Mouse (Mus musculus): Measurements from ENCODE around the gene Galnt16. TPM values are rescaled to one million over a fixed set of nuclear protein-coding genes. Genes with fewer than 3 reads are reported as not detected.

Galnt16 gene
- polyA plus RNA-seq (2016; fragmentation: Nextera tagmentation; extraction: Ambion mirVana), result 29.4 and 31.6 TPM in 2 replicates

DNA sequence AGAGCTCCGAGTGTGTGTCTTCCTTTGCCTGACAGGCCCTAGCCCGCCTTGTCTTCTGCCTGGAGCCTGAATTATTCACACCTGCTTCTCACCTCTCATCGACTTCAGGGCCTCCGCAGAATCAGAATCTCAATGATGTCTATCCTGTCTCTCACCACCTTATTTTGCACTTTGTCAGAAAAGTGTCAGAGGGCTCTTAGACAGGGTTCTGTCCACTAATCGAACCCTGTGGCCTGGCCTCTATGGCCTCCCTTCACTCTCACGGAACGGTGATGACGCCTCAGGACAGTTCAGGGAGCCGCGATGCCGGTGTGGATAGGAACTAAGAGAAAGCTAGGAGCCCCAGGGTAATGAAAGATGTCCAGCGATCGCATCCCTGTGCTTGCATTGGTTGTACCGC is at the start of gene Galnt16:
Galnt16 (plus strand) TSS at position 301 of the 400 bp plus-strand sequence.
- Histone ChIP-seq H3K4me1 (peaks cover 30% of the 10 kb centered on the region), H3K9me3 (no peaks in the 10 kb centered on the region), H3K27me3 (peaks cover 44% of the 10 kb centered on the region), H3K36me3 (replicated peaks) (no peaks in the 10 kb centered on the region), H3K4me3 (replicated peaks) (peak within 1 kb of the TSS; percentile 69), H3K4me2 (peak within 1 kb of the TSS; percentile 87), H3K27ac (peak within 1 kb of the TSS; percentile 85), H3K9ac (peak within 1 kb of the TSS; percentile 80)
- 5% methylated on average over 14 of the region's 14 CpGs for WGBS
- no peak for ATAC-seq (ENCODE audit: low FRiP score)

DNA sequence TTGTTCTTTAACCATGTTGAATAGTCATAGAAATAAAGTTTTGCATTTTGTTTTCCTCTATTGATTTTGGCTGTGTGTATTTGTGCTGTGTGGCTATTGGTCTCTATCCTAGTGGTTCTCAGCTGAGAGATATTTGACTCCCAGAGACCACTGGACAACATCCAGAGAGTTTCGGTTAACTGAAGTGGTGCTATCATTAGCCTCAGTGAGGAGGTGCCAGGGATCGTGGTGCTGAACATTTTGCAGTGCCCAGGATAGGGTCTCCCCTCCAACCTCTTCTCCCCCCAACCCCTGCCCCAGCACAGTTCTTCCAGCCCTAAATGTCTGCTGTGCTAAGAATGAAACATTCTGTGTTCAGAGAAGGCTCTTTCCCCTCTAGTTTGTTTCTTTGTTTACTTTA is 47.9 kb upstream of the Galnt16 start:
- 92% methylated on average over 2 of the region's 2 CpGs for WGBS
- Histone ChIP-seq H3K36me3 (replicated peaks) (no peaks in the 10 kb centered on the region), H3K9ac (no peak overlapping the region), H3K27ac (no peak overlapping the region), H3K4me3 (replicated peaks) (no peak overlapping the region), H3K4me2 (no peak overlapping the region), H3K27me3 (no peaks in the 10 kb centered on the region), H3K9me3 (no peaks in the 10 kb centered on the region), H3K4me1 (no peaks in the 10 kb centered on the region)
- no peak for ATAC-seq (ENCODE audit: low FRiP score)

GRCm38 (mm10) chr12:80471926-80472325 is 46.2 kb upstream of the Galnt16 start:
- H3K4me1 ChIP-seq, result no peaks in the 10 kb centered on the region
- ATAC-seq (ENCODE audit: low FRiP score), result no peak
- 93% methylated on average over 4 of the region's 4 CpGs for WGBS
- H3K9me3 ChIP-seq, result no peaks in the 10 kb centered on the region
- H3K27me3 ChIP-seq, result no peaks in the 10 kb centered on the region
- no peak overlapping the region for H3K4me3 ChIP-seq (replicated peaks)
- no peaks in the 10 kb centered on the region; the same call in 1 of the 2 replicates for H3K36me3 ChIP-seq (replicated peaks)
- H3K27ac ChIP-seq, result no peak overlapping the region
- H3K9ac ChIP-seq, result no peak overlapping the region
- H3K4me2 ChIP-seq, result no peak overlapping the region

GRCm38 (mm10) chr12:80473731-80474130 is 44.3 kb upstream of the Galnt16 start:
- Histone ChIP-seq H3K9ac (no peak overlapping the region), H3K4me2 (no peak overlapping the region), H3K9me3 (no peaks in the 10 kb centered on the region), H3K36me3 (replicated peaks) (peaks cover under 1% of the 10 kb centered on the region; the same call in 1 of the 2 replicates), H3K27me3 (no peaks in the 10 kb centered on the region), H3K4me1 (no peaks in the 10 kb centered on the region), H3K4me3 (replicated peaks) (no peak overlapping the region), H3K27ac (no peak overlapping the region)
- ATAC-seq (ENCODE audit: low FRiP score), result no peak
- 87% methylated on average over 3 of the region's 3 CpGs for WGBS

DNA sequence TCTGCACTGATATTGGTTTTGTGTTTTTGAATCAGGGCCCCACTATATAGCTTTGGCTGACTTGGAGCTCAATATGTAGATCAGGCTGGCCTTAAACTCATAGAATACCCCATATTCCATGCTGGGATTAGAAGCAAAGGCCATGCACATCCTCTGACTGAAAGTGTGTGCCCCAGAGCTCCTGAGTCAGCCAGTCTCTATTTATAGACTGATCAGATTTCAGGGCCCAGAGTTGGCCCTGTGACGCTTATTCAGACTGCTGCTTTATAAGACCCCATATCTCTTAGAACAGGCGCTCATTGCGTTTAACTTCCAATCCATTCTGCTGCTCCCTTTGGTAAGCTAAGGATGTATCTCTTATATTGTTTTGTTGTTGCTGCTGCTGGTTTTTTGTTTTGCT is 38.1 kb upstream of the Galnt16 start:
- Histone ChIP-seq H3K27me3 (no peaks in the 10 kb centered on the region), H3K9me3 (no peaks in the 10 kb centered on the region), H3K9ac (no peak overlapping the region), H3K4me1 (no peaks in the 10 kb centered on the region), H3K4me3 (replicated peaks) (no peak overlapping the region), H3K27ac (no peak overlapping the region), H3K36me3 (replicated peaks) (peaks cover 41% of the 10 kb centered on the region), H3K4me2 (no peak overlapping the region)
- 91% methylated on average over 3 of the region's 3 CpGs for WGBS
- ATAC-seq (ENCODE audit: low FRiP score), result no peak

- Histone ChIP-seq H3K27ac (no peak overlapping the region), H3K4me2 (no peak overlapping the region), H3K9me3 (no peaks in the 10 kb centered on the region), H3K27me3 (no peaks in the 10 kb centered on the region), H3K9ac (no peak overlapping the region), H3K36me3 (replicated peaks) (peaks cover 58% of the 10 kb centered on the region), H3K4me3 (replicated peaks) (no peak overlapping the region), H3K4me1 (no peaks in the 10 kb centered on the region)
- WGBS, result 62% methylated on average over 3 of the region's 3 CpGs
- ATAC-seq (ENCODE audit: low FRiP score), result no peak
These were observed 34.7 kb upstream of the Galnt16 start for GRCm38 (mm10) chr12:80483397-80483796.

- Histone ChIP-seq H3K4me1 (no peaks in the 10 kb centered on the region), H3K36me3 (replicated peaks) (peaks cover 49% of the 10 kb centered on the region), H3K27ac (no peak overlapping the region), H3K9me3 (no peaks in the 10 kb centered on the region), H3K27me3 (no peaks in the 10 kb centered on the region), H3K4me3 (replicated peaks) (no peak overlapping the region), H3K9ac (no peak overlapping the region), H3K4me2 (no peak overlapping the region)
- WGBS, result 94% methylated on average over 5 of the region's 5 CpGs
- no peak for ATAC-seq (ENCODE audit: low FRiP score)
These were observed 24.8 kb upstream of the Galnt16 start for GRCm38 (mm10) chr12:80493311-80493710.

DNA sequence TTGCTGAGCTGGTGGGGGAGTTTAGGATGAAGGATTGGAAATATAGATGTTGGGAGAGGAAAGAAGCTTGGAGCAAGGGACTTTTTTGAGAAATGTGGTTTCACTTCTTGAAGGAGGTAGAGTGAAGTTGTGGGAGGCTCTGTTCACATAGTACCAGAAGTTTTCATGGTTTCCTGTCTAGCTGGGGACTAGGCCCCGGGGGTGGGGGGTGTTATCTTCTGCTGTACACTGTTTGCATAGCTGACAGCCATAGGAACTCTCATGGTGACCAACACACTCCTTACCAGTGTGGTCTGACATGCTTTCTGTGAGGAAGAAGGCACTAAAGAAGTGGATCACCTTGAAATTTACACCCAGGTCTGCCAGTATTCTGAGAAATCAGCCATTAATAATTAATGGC is 22.4 kb upstream of the Galnt16 start:
- H3K9ac ChIP-seq, result no peak overlapping the region
- H3K4me3 ChIP-seq (replicated peaks), result no peak overlapping the region
- ATAC-seq (ENCODE audit: low FRiP score), result no peak
- H3K4me2 ChIP-seq, result no peak overlapping the region
- WGBS, result 84% methylated on average over 1 of the region's 1 CpGs
- H3K36me3 ChIP-seq (replicated peaks), result peaks cover 30% of the 10 kb centered on the region
- H3K27ac ChIP-seq, result no peak overlapping the region
- no peaks in the 10 kb centered on the region for H3K27me3 ChIP-seq
- no peaks in the 10 kb centered on the region for H3K4me1 ChIP-seq
- H3K9me3 ChIP-seq, result no peaks in the 10 kb centered on the region

- Histone ChIP-seq H3K4me1 (no peaks in the 10 kb centered on the region), H3K9ac (no peak overlapping the region), H3K36me3 (replicated peaks) (peaks cover 7% of the 10 kb centered on the region), H3K4me3 (replicated peaks) (no peak overlapping the region), H3K27me3 (no peaks in the 10 kb centered on the region), H3K27ac (no peak overlapping the region), H3K4me2 (no peak overlapping the region), H3K9me3 (no peaks in the 10 kb centered on the region)
- 62% methylated on average over 4 of the region's 4 CpGs for WGBS
- ATAC-seq (ENCODE audit: low FRiP score), result no peak
These were observed 19.7 kb upstream of the Galnt16 start for GRCm38 (mm10) chr12:80498356-80498755.

- no peak for ATAC-seq (ENCODE audit: low FRiP score)
- Histone ChIP-seq H3K27me3 (no peaks in the 10 kb centered on the region), H3K4me1 (no peaks in the 10 kb centered on the region), H3K36me3 (replicated peaks) (peaks cover 3% of the 10 kb centered on the region), H3K9ac (no peak overlapping the region), H3K4me3 (replicated peaks) (no peak overlapping the region), H3K27ac (no peak overlapping the region), H3K4me2 (no peak overlapping the region), H3K9me3 (no peaks in the 10 kb centered on the region)
- 46% methylated on average over 1 of the region's 1 CpGs for WGBS
These were observed 17.6 kb upstream of the Galnt16 start for GRCm38 (mm10) chr12:80500506-80500905.

GRCm38 (mm10) chr12:80504718-80505117 is 13.4 kb upstream of the Galnt16 start:
- Histone ChIP-seq H3K27ac (no peak overlapping the region), H3K9ac (no peak overlapping the region), H3K27me3 (no peaks in the 10 kb centered on the region), H3K4me1 (peaks cover 8% of the 10 kb centered on the region; the same call in 1 of the 2 replicates), H3K4me2 (no peak overlapping the region), H3K9me3 (no peaks in the 10 kb centered on the region), H3K36me3 (replicated peaks) (no peaks in the 10 kb centered on the region), H3K4me3 (replicated peaks) (no peak overlapping the region)
- no peak for ATAC-seq (ENCODE audit: low FRiP score)
- 84% methylated on average over 5 of the region's 5 CpGs for WGBS

GRCm38 (mm10) chr12:80507041-80507745 is 10.9 kb upstream of the Galnt16 start:
- Histone ChIP-seq H3K27ac (no peak overlapping the region), H3K4me2 (no peak overlapping the region), H3K27me3 (no peaks in the 10 kb centered on the region), H3K36me3 (replicated peaks) (no peaks in the 10 kb centered on the region), H3K9me3 (no peaks in the 10 kb centered on the region), H3K4me3 (replicated peaks) (no peak overlapping the region), H3K4me1 (peaks cover 8% of the 10 kb centered on the region; the same call in 1 of the 2 replicates), H3K9ac (no peak overlapping the region)
- WGBS, result 67% methylated on average over 14 of the region's 14 CpGs
- ATAC-seq (ENCODE audit: low FRiP score), result no peak

- no peaks in the 10 kb centered on the region for H3K9me3 ChIP-seq
- H3K4me1 ChIP-seq, result peaks cover 31% of the 10 kb centered on the region
- H3K4me2 ChIP-seq, result peak overlapping the region; percentile 87
- H3K4me3 ChIP-seq (replicated peaks), result peak overlapping the region; percentile 69
- peaks cover 44% of the 10 kb centered on the region for H3K27me3 ChIP-seq
- under 1% methylated on average over 25 of the region's 25 CpGs for WGBS
- H3K9ac ChIP-seq, result peak overlapping the region; percentile 80
- no peaks in the 10 kb centered on the region for H3K36me3 ChIP-seq (replicated peaks)
- H3K27ac ChIP-seq, result peak overlapping the region; percentile 85
- peak; percentile 59; the same call in 1 of the 2 replicates for ATAC-seq (ENCODE audit: low FRiP score)
These were observed 298 bp downstream of the Galnt16 start for GRCm38 (mm10) chr12:80518393-80518756.

All from forebrain, embryonic 12.5 days (tissue).